Mouse (Mus musculus) forebrain, embryonic 12.5 days (tissue): Measurements from ENCODE around the gene C1s1. TPM values are rescaled to one million over a fixed set of nuclear protein-coding genes. Genes with fewer than 3 reads are reported as not detected.
"Not testable (repeated sequence)": the region's sequence is repeated elsewhere in the genome, so short reads cannot be mapped to it uniquely, and the experiment has no call there.

ENCODE experiments used
- ATAC-seq: fragments of 200-750 bp; cut with Nextera tagmentation; 2 replicates; pipeline ENCODE4 v1.8.0; 2017; ENCODE audit warnings: moderate TSS enrichment; ENCODE audit not compliant: low FRiP score
- H3K27ac ChIP-seq: fragments of 300-500 bp; sonication (generic); 2 replicates; pipeline ENCODE4 v1.5.1; 2016; ENCODE audit warnings: mild to moderate bottlenecking
- H3K27me3 ChIP-seq: fragments of 300-500 bp; sonication (generic); 2 replicates; pipeline ENCODE4 v1.6.1; 2016; ENCODE audit warnings: mild to moderate bottlenecking
- H3K36me3 ChIP-seq: fragments of 300-500 bp; sonication (generic); replicated peaks from 2 replicates; pipeline ENCODE4 v1.6.1; 2016; ENCODE audit warnings: mild to moderate bottlenecking
- H3K4me1 ChIP-seq: fragments of 300-500 bp; sonication (generic); 2 replicates; pipeline ENCODE4 v1.6.1; 2016
- H3K4me2 ChIP-seq: fragments of 300-500 bp; sonication (generic); 2 replicates; pipeline ENCODE4 v1.6.1; 2016; ENCODE audit warnings: mild to moderate bottlenecking, moderate library complexity
- H3K4me3 ChIP-seq: fragments of 300-500 bp; sonication (generic); replicated peaks from 2 replicates; pipeline ENCODE4 v1.5.1; 2016; ENCODE audit warnings: mild to moderate bottlenecking
- H3K9ac ChIP-seq: fragments of 300-500 bp; sonication (generic); 2 replicates; pipeline ENCODE4 v1.6.1; 2016; ENCODE audit warnings: mild to moderate bottlenecking
- H3K9me3 ChIP-seq: fragments of 300-500 bp; sonication (generic); 2 replicates; pipeline ENCODE4 v1.6.1; 2016
- WGBS: fragments of 180-500 bp; shearing (Covaris S2); methylation state at CpG from one replicate; pipeline ENCODE4 v1.1.7; 2016; 5-methylcytosine and 5-hydroxymethylcytosine counted together
- polyA plus RNA-seq: library from polyadenylated mRNA; unstranded; fragments of >200 nt; fragmentation: Nextera tagmentation; extraction: Ambion mirVana; gene quantifications from 2 replicates; pipeline ENCODE4 v1.2.1, GENCODE M21; 2016

C1s1 gene
- polyA plus RNA-seq, 1 experiment from 2014 or later: 0.28 TPM

DNA sequence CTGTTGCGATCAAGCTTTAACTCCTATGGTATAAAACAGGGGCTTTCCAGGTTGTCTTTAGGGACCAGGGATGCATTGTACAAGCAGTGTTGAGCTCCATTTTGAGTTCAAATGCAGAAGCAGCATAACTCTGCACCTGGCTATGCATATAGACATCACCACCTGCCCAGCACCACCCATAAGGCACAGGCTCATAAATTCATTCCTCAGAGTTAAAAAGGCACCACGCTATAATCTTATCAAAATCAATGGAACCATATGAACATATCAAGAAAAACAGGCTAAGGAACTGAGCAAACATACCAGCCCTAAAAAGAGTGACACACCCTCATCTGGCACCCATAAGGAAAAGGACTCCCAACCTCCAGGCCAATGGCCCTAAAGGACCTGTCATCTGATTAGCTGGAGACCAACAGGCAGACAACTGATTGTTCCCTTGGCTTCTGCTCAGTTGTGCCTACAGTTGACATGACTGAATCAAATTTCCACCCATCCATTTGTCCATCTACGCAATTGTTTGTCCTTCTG lies 6.9 kb upstream of the C1s1 start:
- H3K4me1 ChIP-seq: no peaks in the 10 kb centered on the region
- H3K27me3 ChIP-seq: no peaks in the 10 kb centered on the region
- no peak for ATAC-seq
- no peak overlapping the region for H3K9ac ChIP-seq
- no peak overlapping the region for H3K4me3 ChIP-seq
- no peak overlapping the region for H3K4me2 ChIP-seq
- no peaks in the 10 kb centered on the region for H3K36me3 ChIP-seq
- H3K9me3 ChIP-seq: peaks cover 9% of the 10 kb centered on the region; the same call in 1 of the 2 replicates
- WGBS: 84% methylated on average over 3 of the region's 3 CpGs
- H3K27ac ChIP-seq: no peak overlapping the region

GRCm38 (mm10) chr6:124547979-124548378 lies 5.8 kb upstream of the C1s1 start:
- not testable (repeated sequence) for H3K9me3 ChIP-seq, H3K4me2 ChIP-seq, H3K4me3 ChIP-seq, H3K27me3 ChIP-seq, ATAC-seq, H3K36me3 ChIP-seq, H3K9ac ChIP-seq, H3K27ac ChIP-seq, H3K4me1 ChIP-seq
- WGBS: 81% methylated on average over 3 of the region's 3 CpGs

- Histone ChIP-seq H3K9ac (no peak overlapping the region), H3K4me2 (no peak overlapping the region), H3K27me3 (no peaks in the 10 kb centered on the region), H3K4me3 (no peak overlapping the region), H3K9me3 (peaks cover 1% of the 10 kb centered on the region; the same call in 1 of the 2 replicates), H3K27ac (no peak overlapping the region), H3K4me1 (no peaks in the 10 kb centered on the region), H3K36me3 (no peaks in the 10 kb centered on the region)
- ATAC-seq: no peak
- 68% methylated on average over 2 of the region's 2 CpGs for WGBS
Observed at GRCm38 (mm10) chr6:124545425-124545824, 3.3 kb upstream of the C1s1 start.

DNA sequence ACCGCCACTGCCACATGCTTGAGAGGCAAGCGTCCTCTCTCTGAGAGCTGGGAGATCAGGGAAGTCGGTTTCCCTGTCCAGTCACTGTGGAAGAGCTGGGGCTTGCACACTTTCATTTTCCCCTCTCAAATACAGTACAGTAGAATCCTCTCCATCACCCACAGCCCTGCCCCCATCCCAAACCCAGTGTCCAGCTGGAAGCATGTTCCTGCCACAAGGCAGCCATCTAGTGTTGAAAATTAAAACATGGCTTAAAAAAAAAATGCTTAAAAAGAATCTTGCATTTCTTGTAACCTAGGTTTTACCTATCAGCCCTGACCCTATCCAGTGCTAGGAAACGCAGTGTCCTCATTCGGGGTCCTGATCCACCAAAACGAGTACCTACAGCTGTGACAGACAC lies 2.3 kb upstream of the C1s1 start:
- H3K27me3 ChIP-seq: no peaks in the 10 kb centered on the region
- no peaks in the 10 kb centered on the region for H3K9me3 ChIP-seq
- no peaks in the 10 kb centered on the region for H3K36me3 ChIP-seq
- H3K27ac ChIP-seq: no peak overlapping the region
- H3K9ac ChIP-seq: no peak overlapping the region
- no peak for ATAC-seq
- H3K4me3 ChIP-seq: no peak overlapping the region
- H3K4me2 ChIP-seq: no peak overlapping the region
- H3K4me1 ChIP-seq: no peaks in the 10 kb centered on the region
- WGBS: 89% methylated on average over 5 of the region's 6 CpGs

DNA sequence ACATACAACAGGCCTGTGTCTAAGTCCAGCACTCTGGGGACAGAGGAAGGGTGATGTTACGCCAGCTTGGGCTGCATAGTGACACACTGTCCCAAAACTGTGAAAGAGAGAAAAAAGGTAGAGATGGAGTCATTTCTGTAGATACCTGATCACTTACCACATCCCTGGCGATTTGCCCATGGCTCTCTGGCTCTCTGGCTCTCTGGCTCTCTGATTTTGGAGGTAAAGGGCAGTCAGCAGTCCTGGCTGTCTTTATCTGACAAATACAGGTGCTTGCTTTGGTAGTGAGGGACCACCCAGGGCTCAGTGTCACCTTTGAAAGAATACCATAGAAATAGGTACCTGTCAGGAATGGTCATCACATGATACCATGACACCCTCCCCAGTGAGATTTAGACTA lies 983 bp downstream of the C1s1 start:
- not testable (repeated sequence) for ATAC-seq, H3K9ac ChIP-seq, H3K27me3 ChIP-seq, H3K36me3 ChIP-seq, H3K27ac ChIP-seq, H3K4me2 ChIP-seq, H3K4me1 ChIP-seq, H3K9me3 ChIP-seq, H3K4me3 ChIP-seq
- 79% methylated on average over 2 of the region's 2 CpGs for WGBS

- 81% methylated on average over 8 of the region's 8 CpGs for WGBS
Observed at GRCm38 (mm10) chr6:124536125-124536829, 5.9 kb downstream of the C1s1 start.

DNA sequence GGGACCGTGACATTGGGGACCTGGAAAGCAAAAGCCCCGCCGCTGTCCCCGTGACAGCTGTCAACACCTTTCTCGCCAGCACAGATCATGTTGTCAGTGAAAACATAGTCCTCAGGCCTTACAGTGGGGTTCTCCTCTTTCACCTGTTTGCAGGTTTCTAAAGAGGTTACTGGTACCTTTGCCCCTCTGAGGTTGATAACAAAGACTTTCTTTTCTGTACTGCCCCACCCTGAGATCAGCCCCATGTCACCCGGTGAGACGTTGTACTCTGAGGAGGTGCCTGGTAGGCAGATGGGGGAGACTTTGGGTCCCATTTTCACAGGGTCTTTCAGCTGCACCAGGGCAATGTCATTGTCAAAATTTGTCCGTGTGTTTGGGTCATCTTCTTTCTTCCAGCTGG lies 11.1 kb downstream of the C1s1 start:
- H3K9me3 ChIP-seq: no peaks in the 10 kb centered on the region
- H3K27ac ChIP-seq: no peak overlapping the region
- 88% methylated on average over 8 of the region's 8 CpGs for WGBS
- H3K4me1 ChIP-seq: no peaks in the 10 kb centered on the region
- H3K36me3 ChIP-seq: no peaks in the 10 kb centered on the region
- no peak for ATAC-seq
- no peak overlapping the region for H3K9ac ChIP-seq
- no peak overlapping the region for H3K4me3 ChIP-seq
- no peak overlapping the region for H3K4me2 ChIP-seq
- H3K27me3 ChIP-seq: no peaks in the 10 kb centered on the region

More at GRCm38 (mm10) chr6:124536125-124536829, 5.9 kb downstream of the C1s1 start:
- H3K9ac ChIP-seq, H3K27me3 ChIP-seq, H3K36me3 ChIP-seq, ATAC-seq, H3K27ac ChIP-seq, H3K4me3 ChIP-seq, H3K4me1 ChIP-seq, H3K9me3 ChIP-seq, H3K4me2 ChIP-seq: not testable (repeated sequence)

GRCm38 (mm10) chr6:124527881-124528280 lies 14.3 kb downstream of the C1s1 start:
- H3K27me3 ChIP-seq: no peaks in the 10 kb centered on the region
- no peaks in the 10 kb centered on the region for H3K4me1 ChIP-seq
- 79% methylated on average over 3 of the region's 3 CpGs for WGBS
- H3K27ac ChIP-seq: no peak overlapping the region
- no peak for ATAC-seq
- H3K9me3 ChIP-seq: no peaks in the 10 kb centered on the region
- no peak overlapping the region for H3K4me2 ChIP-seq
- H3K4me3 ChIP-seq: no peak overlapping the region
- H3K36me3 ChIP-seq: no peaks in the 10 kb centered on the region
- H3K9ac ChIP-seq: no peak overlapping the region

GRCm38 (mm10) chr6:124522082-124522481 lies 20.1 kb downstream of the C1s1 start:
- not testable (repeated sequence) for H3K27ac ChIP-seq, H3K9me3 ChIP-seq, H3K4me3 ChIP-seq, H3K4me1 ChIP-seq, H3K9ac ChIP-seq, H3K4me2 ChIP-seq, ATAC-seq, H3K27me3 ChIP-seq, H3K36me3 ChIP-seq
- WGBS: 82% methylated on average over 7 of the region's 7 CpGs

GRCm38 (mm10) chr6:124517733-124518132 lies 24.4 kb downstream of the C1s1 start:
- 92% methylated on average over 4 of the region's 4 CpGs for WGBS
- not testable (repeated sequence) for ATAC-seq, H3K4me1 ChIP-seq

DNA sequence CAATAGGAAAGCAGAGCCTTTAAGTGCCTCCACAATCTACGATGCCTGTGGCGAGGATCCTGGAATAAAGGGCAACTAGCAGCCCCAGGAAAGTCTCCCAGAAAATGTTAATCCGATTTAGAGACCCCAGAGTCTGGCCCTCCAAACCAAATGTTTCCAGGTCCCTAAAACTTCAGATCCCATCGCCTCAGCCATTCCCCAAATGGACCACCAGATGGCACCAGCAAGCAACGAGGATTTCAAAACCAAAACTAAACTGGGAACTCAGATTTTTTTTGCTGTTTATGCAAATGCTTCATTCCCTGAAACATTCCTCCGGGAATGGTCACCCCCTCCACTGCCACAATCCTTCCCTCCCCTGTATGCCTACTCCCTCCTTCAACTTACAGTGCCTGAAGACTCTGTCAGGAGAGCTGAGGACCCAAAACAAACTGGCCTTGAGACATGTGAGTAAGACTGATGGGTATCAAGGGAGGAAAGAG lies 29.8 kb downstream of the C1s1 start, which contains the start of gene C1ra:
C1ra (plus strand) TSS at position 51 of the 482 bp plus-strand sequence.
- Histone ChIP-seq H3K4me3 (no peak within 1 kb of the TSS), H3K27me3 (no peaks in the 10 kb centered on the region), H3K4me1 (no peaks in the 10 kb centered on the region), H3K9ac (no peak within 1 kb of the TSS), H3K27ac (no peak within 1 kb of the TSS), H3K4me2 (peak within 1 kb of the TSS; percentile 33), H3K9me3 (no peaks in the 10 kb centered on the region), H3K36me3 (no peaks in the 10 kb centered on the region)
- ATAC-seq: no peak
- 5% methylated on average over 6 of the region's 6 CpGs for WGBS

More at GRCm38 (mm10) chr6:124517733-124518132, 24.4 kb downstream of the C1s1 start:
- H3K9ac ChIP-seq, H3K4me3 ChIP-seq, H3K9me3 ChIP-seq, H3K36me3 ChIP-seq, H3K4me2 ChIP-seq, H3K27ac ChIP-seq, H3K27me3 ChIP-seq: not testable (repeated sequence)

DNA sequence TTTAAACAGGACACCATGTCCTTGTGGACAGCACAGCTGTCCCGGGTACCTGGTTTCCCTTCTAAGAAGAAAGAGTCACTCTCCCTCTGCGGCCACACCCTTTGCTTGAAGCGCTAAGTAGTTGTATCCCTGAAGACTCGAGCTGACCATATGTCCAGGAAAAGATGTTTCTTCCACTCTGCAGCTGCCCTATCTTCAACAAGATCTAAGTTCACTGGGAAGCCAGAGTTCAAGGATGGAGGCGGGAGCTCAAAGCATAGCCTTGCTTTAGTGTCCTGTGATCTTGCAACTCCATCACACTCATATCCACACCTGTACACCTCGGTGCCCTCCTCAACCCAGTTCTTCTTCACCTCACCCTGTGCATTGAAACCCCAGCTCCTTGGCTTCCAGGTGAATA lies 30.2 kb downstream of the C1s1 start:
- H3K4me2 ChIP-seq: no peak overlapping the region
- no peaks in the 10 kb centered on the region for H3K4me1 ChIP-seq
- H3K27me3 ChIP-seq: no peaks in the 10 kb centered on the region
- no peak overlapping the region for H3K4me3 ChIP-seq
- H3K9ac ChIP-seq: no peak overlapping the region
- H3K9me3 ChIP-seq: no peaks in the 10 kb centered on the region
- ATAC-seq: no peak
- no peaks in the 10 kb centered on the region for H3K36me3 ChIP-seq
- 71% methylated on average over 6 of the region's 6 CpGs for WGBS
- no peak overlapping the region for H3K27ac ChIP-seq

DNA sequence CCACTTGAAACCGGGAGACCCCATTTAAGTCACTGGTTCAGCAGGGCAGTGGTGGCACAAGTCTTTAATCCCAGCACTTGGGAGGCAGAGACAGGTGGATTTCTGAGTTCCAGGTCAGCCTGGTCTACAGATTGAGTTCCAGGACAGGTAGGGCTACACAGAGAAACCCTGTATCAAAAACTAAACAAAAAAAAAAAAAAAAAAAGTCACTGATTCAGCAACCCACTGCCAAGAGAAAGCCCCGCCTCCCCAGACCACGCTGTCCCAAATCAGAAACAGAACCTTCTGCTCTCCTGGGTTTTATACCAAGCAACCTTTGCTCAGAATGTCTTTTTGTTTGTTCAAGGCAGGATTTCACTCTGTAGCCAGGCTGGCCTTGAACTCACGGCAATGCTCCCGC lies 33.0 kb downstream of the C1s1 start:
- not testable (repeated sequence) for H3K36me3 ChIP-seq, H3K4me2 ChIP-seq, H3K4me1 ChIP-seq, H3K27me3 ChIP-seq, H3K4me3 ChIP-seq, ATAC-seq, H3K27ac ChIP-seq, H3K9me3 ChIP-seq, H3K9ac ChIP-seq
- WGBS: 89% methylated on average over 5 of the region's 5 CpGs
